Mouse (Mus musculus) midbrain, embryonic 16.5 days (tissue): ENCODE results near the gene Smoc1. TPM values are rescaled to one million over a fixed set of nuclear protein-coding genes. Genes with fewer than 3 reads are reported as not detected.

Source experiments
- ATAC-seq: fragments of 200-750 bp; cut with Nextera tagmentation; 2 replicates; pipeline ENCODE4 v1.8.0; 2017; ENCODE audit warnings: moderate TSS enrichment
- H3K27ac ChIP-seq: fragments of 300-500 bp; sonication (generic); 2 replicates; pipeline ENCODE4 v1.5.1; 2014; ENCODE audit warnings: mild to moderate bottlenecking, low read length, mixed read lengths
- H3K27me3 ChIP-seq: fragments of 300-500 bp; sonication (generic); 2 replicates; pipeline ENCODE4 v1.6.1; 2014; ENCODE audit warnings: low read depth, low read length, mixed read lengths; ENCODE audit not compliant: control insufficient read depth, insufficient read depth
- H3K36me3 ChIP-seq: fragments of 300-500 bp; sonication (generic); 2 replicates; pipeline ENCODE4 v1.6.1; 2014; ENCODE audit warnings: mild to moderate bottlenecking, low read length, moderate library complexity, mixed read lengths; ENCODE audit not compliant: control insufficient read depth, insufficient read depth
- H3K4me1 ChIP-seq: fragments of 300-500 bp; sonication (generic); 2 replicates; pipeline ENCODE4 v1.6.1; 2014; ENCODE audit warnings: mild to moderate bottlenecking, low read length, mixed read lengths; ENCODE audit not compliant: control insufficient read depth, insufficient read depth
- H3K4me2 ChIP-seq: fragments of 300-500 bp; sonication (generic); 2 replicates; pipeline ENCODE4 v1.6.1; 2014; ENCODE audit warnings: mild to moderate bottlenecking, low read length, mixed read lengths
- H3K4me3 ChIP-seq: fragments of 300-500 bp; sonication (generic); 2 replicates; pipeline ENCODE4 v1.5.1; 2014; ENCODE audit warnings: low read depth, mild to moderate bottlenecking, low read length, moderate library complexity, mixed read lengths
- H3K9ac ChIP-seq: fragments of 300-500 bp; sonication (generic); 2 replicates; pipeline ENCODE4 v1.6.1; 2014; ENCODE audit warnings: low read depth, low read length, mixed read lengths
- H3K9me3 ChIP-seq: fragments of 300-500 bp; sonication (generic); replicated peaks from 2 replicates; pipeline ENCODE4 v1.6.1; 2014; ENCODE audit warnings: mild to moderate bottlenecking, low read length, mixed read lengths; ENCODE audit not compliant: control insufficient read depth, poor library complexity, severe bottlenecking
- WGBS: fragments of 180-500 bp; shearing (Covaris S2); extraction: QIAGEN DNeasy Blood & Tissue Kit; methylation state at CpG from one replicate; pipeline ENCODE4 v1.1.7; 2014; 5-methylcytosine and 5-hydroxymethylcytosine counted together
- polyA plus RNA-seq: library from polyadenylated mRNA; unstranded; fragments of >200 nt; fragmentation: Nextera tagmentation; extraction: Ambion mirVana; gene quantifications from 2 replicates; pipeline ENCODE4 v1.2.1, GENCODE M21; 2015

Smoc1 gene
- polyA plus RNA-seq, 1 experiment from 2014 or later, result 29.0 TPM

DNA sequence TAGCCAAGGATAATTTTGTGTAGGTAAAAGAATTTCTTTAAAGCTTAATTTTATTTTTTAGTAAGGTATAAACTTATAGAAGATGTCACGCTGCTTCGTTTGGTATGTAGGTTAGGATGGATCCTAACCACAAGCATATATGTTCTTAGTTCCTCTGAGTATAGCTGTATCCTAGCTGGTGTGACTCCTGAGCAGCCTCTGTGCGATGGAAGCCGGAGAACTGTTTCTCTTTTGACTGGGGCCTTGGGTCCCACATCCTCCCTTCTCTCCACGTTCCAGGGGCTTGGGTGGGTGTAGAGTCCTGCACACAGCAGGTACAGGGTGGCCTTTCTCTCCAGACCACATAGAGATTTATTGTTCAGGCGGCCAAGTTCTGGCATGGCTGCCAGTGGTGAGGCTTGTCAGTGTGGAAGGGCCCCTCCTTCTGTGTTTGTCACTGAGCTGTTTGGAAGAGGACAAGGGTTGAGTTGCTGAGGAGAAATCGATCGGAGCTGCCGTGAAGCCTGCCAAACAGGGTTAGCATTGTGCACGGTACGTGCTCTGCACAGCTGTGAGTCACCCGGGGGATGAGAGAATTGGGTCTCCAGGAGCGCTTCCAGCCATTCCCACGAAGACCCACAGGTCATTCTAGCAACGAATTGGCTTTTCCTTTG, 6.9 kb downstream of the Smoc1 start:
- Histone ChIP-seq H3K4me1 (peaks cover 5% of the 10 kb centered on the region), H3K4me2 (peak overlapping the region; percentile 24; the same call in 1 of the 2 replicates), H3K36me3 (no peaks in the 10 kb centered on the region), H3K4me3 (no peak overlapping the region), H3K9ac (no peak overlapping the region), H3K27ac (peak overlapping the region; percentile 40), H3K27me3 (no peaks in the 10 kb centered on the region), H3K9me3 (no peaks in the 10 kb centered on the region)
- ATAC-seq, result peak; percentile 93
- 44% methylated on average over 15 of the region's 15 CpGs for WGBS

DNA sequence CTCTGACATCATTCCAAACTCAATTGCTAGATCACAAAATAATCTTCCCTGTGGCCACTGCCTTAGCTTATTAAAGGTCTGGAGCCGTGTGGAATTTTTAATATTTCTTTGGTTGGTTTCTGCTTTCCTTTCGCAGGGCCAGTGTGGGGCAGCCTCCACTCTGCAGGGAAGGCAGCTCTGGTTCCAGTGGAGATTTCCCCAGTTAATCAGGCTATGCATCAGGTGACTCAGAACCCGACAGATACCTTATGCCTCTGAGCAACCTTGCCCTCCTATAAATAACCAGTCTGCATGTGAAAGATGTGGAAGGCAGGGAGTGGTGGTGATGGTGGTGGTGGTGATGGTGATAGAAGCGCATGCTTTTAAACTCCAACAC, 7.4 kb downstream of the Smoc1 start:
- H3K9ac ChIP-seq, result no peak overlapping the region
- H3K9me3 ChIP-seq, result no peaks in the 10 kb centered on the region
- WGBS, result 59% methylated on average over 4 of the region's 4 CpGs
- no peaks in the 10 kb centered on the region for H3K27me3 ChIP-seq
- H3K27ac ChIP-seq, result peak overlapping the region; percentile 31; the same call in 1 of the 2 replicates
- no peaks in the 10 kb centered on the region for H3K36me3 ChIP-seq
- H3K4me1 ChIP-seq, result peaks cover 5% of the 10 kb centered on the region; the same call in 1 of the 2 replicates
- H3K4me3 ChIP-seq, result no peak overlapping the region
- 0 out of 2 replicates have a peak overlapping the region, but pooled peaks have one; percentile 24 for H3K4me2 ChIP-seq
- ATAC-seq, result peak; percentile 61

DNA sequence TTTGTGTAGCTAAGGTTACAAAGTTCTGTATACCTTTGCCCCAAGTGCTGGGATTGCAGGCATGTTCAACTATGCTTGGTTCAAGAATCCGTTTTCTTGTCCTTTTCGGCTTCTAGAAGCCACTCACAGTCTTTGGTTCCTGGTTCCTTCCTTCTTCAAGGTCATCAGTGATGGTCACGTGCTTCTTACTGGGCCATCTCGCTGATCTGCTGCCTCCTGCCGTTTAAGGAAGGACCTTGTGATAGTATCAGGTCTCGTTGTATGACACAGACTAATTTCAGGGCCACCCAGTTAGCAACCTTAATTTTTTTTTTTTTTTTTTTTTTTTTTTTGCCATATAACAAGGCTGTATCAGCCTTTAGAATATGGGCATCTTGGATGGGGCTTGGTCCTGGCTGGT, 9.2 kb downstream of the Smoc1 start:
- no peaks in the 10 kb centered on the region for H3K27me3 ChIP-seq
- H3K36me3 ChIP-seq, result no peaks in the 10 kb centered on the region
- H3K4me3 ChIP-seq, result no peak overlapping the region
- no peak overlapping the region for H3K27ac ChIP-seq
- no peaks in the 10 kb centered on the region for H3K9me3 ChIP-seq
- ATAC-seq, result no peak
- peaks cover 3% of the 10 kb centered on the region; the same call in 1 of the 2 replicates for H3K4me1 ChIP-seq
- no peak overlapping the region for H3K4me2 ChIP-seq
- 94% methylated on average over 6 of the region's 6 CpGs for WGBS
- H3K9ac ChIP-seq, result no peak overlapping the region

DNA sequence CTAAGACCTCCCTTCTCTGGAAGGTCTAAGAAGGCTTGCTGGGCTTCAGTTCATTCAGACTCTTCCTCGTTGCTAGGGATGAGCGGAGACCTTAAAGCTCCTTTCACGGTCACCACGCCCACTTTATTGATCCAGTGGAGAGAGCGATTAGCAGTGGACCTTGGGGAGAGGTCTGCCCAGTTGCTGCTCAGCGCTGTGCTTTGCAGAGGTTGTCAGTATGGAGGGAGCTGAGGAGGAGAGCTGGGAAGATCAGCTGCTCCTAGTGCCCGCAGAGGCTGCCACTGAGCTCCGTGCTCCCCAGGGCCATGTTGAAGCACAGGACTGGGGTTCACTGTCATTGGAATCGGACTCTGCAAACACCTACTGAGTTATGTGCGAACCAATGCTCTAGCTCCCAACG, 17.0 kb downstream of the Smoc1 start:
- Histone ChIP-seq H3K36me3 (no peaks in the 10 kb centered on the region), H3K9me3 (no peaks in the 10 kb centered on the region), H3K27ac (no peak overlapping the region), H3K9ac (no peak overlapping the region; the same call in 1 of the 2 replicates), H3K27me3 (no peaks in the 10 kb centered on the region), H3K4me3 (no peak overlapping the region), H3K4me2 (peak overlapping the region; percentile 27), H3K4me1 (no peaks in the 10 kb centered on the region; the same call in 1 of the 2 replicates)
- WGBS, result 25% methylated on average over 11 of the region's 11 CpGs
- peak; percentile 51; the same call in 1 of the 2 replicates for ATAC-seq

DNA sequence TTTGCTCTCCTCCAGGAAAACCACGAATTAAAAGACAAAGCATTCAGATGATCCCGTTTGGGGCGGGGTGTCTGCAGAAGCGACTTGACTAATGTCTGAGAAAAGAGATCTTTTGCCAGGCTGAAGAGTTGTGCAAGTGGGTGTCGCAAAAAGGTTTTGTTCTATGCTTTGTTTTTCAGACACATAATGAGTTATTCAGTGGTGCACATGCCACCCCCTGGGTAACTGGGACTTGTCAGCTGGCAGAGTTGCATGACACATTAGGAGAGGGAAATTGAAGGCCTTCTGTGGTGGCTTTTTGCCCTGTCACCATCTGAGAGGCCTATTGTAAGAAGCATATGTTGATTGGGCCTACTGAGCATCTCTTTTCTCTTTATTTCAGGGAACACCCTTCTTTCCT, 20.3 kb downstream of the Smoc1 start:
- WGBS, result 78% methylated on average over 5 of the region's 5 CpGs
- no peak overlapping the region for H3K9ac ChIP-seq
- H3K4me1 ChIP-seq, result no peaks in the 10 kb centered on the region; the same call in 1 of the 2 replicates
- H3K36me3 ChIP-seq, result no peaks in the 10 kb centered on the region
- no peaks in the 10 kb centered on the region for H3K9me3 ChIP-seq
- ATAC-seq, result no peak
- no peak overlapping the region for H3K4me3 ChIP-seq
- H3K4me2 ChIP-seq, result no peak overlapping the region
- H3K27me3 ChIP-seq, result no peaks in the 10 kb centered on the region
- H3K27ac ChIP-seq, result no peak overlapping the region

DNA sequence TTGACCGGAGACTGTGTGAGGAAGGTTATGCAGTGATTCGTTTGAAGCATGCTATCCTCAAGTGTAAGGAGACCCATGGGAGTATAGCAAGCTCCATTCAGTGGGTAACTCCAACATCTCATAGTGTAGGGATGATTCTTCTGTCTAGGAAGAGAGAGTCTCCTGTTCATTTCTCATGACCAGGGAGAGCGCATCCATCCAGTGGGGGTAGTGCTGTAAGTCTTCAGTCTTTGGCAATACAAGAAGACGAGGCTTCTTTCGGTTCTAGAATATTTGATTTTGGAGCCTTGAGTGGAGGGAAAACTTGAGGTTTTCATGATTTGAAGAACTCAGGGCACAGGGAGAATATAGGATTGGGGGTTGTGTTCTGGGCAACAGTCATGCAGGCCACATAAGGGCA, 23.1 kb downstream of the Smoc1 start:
- Histone ChIP-seq H3K27me3 (no peaks in the 10 kb centered on the region), H3K4me3 (no peak overlapping the region), H3K4me1 (no peaks in the 10 kb centered on the region), H3K36me3 (no peaks in the 10 kb centered on the region), H3K27ac (no peak overlapping the region), H3K4me2 (no peak overlapping the region), H3K9ac (no peak overlapping the region), H3K9me3 (no peaks in the 10 kb centered on the region)
- WGBS, result 95% methylated on average over 5 of the region's 5 CpGs
- ATAC-seq, result no peak

DNA sequence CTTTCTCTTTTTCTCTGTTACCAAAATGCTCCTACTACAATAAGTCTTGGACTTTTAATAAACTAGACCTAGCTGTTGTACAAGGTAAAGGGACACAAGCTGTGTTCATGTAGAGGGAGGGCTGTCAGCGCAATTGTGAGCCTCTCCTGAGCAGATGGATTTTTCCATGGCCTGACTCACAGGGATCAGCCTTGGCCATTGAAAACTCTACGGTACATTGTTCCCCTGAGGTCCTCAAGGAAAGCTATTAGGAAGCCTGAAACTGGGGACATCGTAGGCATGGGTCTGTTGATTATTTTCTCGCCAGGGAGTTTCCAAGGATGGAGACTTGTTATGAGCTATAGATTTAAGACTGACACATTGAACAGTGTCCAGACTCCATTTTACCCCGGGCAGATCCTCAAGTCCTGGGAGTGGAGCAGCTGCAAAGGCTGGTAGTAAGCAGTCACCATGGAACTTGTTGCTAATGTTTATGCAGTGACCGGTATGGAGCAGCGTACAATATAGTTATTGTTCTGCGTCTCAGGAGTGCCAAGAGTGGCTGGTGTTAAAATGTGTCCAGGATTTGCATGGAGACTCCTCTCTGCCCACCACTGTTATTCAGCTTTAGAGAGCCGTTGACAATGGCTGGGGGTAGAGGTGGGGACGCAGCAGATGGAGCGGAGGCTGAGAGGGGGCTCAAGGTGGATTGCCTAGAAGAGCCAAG, 28.5 kb downstream of the Smoc1 start:
- Histone ChIP-seq H3K4me1 (no peaks in the 10 kb centered on the region; the same call in 1 of the 2 replicates), H3K4me2 (no peak overlapping the region), H3K27ac (peak overlapping the region; percentile 53; the same call in 1 of the 2 replicates), H3K9me3 (no peaks in the 10 kb centered on the region), H3K9ac (no peak overlapping the region), H3K36me3 (no peaks in the 10 kb centered on the region), H3K27me3 (no peaks in the 10 kb centered on the region), H3K4me3 (no peak overlapping the region)
- 33% methylated on average over 11 of the region's 11 CpGs for WGBS
- peak; percentile 84 for ATAC-seq

DNA sequence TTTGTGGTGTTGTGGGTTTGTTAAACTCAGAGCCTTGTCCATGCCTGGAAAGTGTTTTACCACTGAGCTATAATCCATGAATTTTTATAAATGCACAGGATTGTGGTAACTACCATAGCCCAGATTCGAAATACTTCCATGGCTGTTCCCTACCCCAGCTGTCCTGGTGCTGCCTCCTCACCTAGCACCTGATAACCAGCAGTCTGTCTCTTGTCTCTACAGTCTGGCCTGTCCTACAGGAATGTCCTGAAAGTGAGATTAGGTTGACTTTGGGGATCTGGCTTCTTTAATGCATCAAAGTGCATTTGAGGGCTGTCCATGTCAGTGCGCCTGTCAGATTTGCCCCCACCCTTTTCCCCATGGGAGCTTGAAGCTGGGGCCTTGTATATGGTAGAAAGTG, 29.2 kb downstream of the Smoc1 start:
- no peaks in the 10 kb centered on the region for H3K27me3 ChIP-seq
- no peaks in the 10 kb centered on the region for H3K9me3 ChIP-seq
- H3K36me3 ChIP-seq, result no peaks in the 10 kb centered on the region
- H3K27ac ChIP-seq, result no peak overlapping the region; the same call in 1 of the 2 replicates
- no peak overlapping the region for H3K9ac ChIP-seq
- no peaks in the 10 kb centered on the region; the same call in 1 of the 2 replicates for H3K4me1 ChIP-seq
- no peak overlapping the region for H3K4me2 ChIP-seq
- no peak for ATAC-seq
- H3K4me3 ChIP-seq, result no peak overlapping the region
- WGBS, result 80% methylated on average over 2 of the region's 2 CpGs

DNA sequence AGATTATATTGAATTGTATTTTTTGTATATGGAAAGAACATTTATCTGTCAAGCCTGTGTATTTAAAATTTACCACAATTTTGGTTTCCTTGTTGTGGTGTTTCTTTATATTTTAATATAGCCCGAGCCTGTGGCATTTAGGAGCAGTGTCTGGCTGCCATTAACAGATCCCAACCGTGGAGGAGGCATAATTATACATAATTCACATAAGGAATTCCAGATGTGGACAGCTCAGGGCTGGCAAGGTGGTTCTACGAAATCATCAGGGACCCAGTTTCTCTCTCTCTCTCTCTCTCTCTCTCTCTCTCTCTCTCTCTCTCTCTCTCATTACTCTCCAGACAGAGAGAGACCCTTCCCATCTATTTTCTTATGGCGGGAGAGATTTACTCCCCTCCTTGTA, 31.0 kb downstream of the Smoc1 start:
- Histone ChIP-seq H3K4me1 (no peaks in the 10 kb centered on the region; the same call in 1 of the 2 replicates), H3K27ac (no peak overlapping the region), H3K36me3 (no peaks in the 10 kb centered on the region), H3K27me3 (no peaks in the 10 kb centered on the region), H3K4me2 (no peak overlapping the region), H3K4me3 (no peak overlapping the region), H3K9me3 (no peaks in the 10 kb centered on the region), H3K9ac (no peak overlapping the region)
- 66% methylated on average over 4 of the region's 4 CpGs for WGBS
- ATAC-seq, result no peak
